Mouse (Mus musculus) neural tube, embryonic 11.5 days (tissue): ENCODE data around the gene Ash1l. TPM values are rescaled to one million over a fixed set of nuclear protein-coding genes. Genes with fewer than 3 reads are reported as not detected.

Source experiments
- ATAC-seq: fragments of 200-750 bp; cut with Nextera tagmentation; 2 replicates; pipeline ENCODE4 v1.8.0; 2017; ENCODE audit warnings: moderate number of reproducible peaks, mild to moderate bottlenecking, moderate TSS enrichment, moderate library complexity; ENCODE audit not compliant: insufficient read depth, low FRiP score, low TSS enrichment
- DNase-seq: peaks from one replicate; pipeline ENCODE4 v3.0.0-alpha.2; 2015; ENCODE audit warnings: low spot score
- H3K27ac ChIP-seq: fragments of 300-500 bp; sonication (generic); 2 replicates; pipeline ENCODE4 v1.5.1; 2014; ENCODE audit warnings: low read depth, mild to moderate bottlenecking, low read length
- H3K27me3 ChIP-seq: fragments of 300-500 bp; sonication (generic); 2 replicates; pipeline ENCODE4 v1.6.1; 2014; ENCODE audit warnings: mild to moderate bottlenecking, low read length, mixed read lengths; ENCODE audit not compliant: control insufficient read depth, insufficient read depth
- H3K36me3 ChIP-seq: fragments of 300-500 bp; sonication (generic); 2 replicates; pipeline ENCODE4 v1.6.1; 2014; ENCODE audit warnings: mild to moderate bottlenecking, low read length, moderate library complexity, mixed read lengths; ENCODE audit not compliant: control insufficient read depth, insufficient read depth
- H3K4me1 ChIP-seq: fragments of 300-500 bp; sonication (generic); 2 replicates; pipeline ENCODE4 v1.6.1; 2014; ENCODE audit warnings: low read length, mixed read lengths; ENCODE audit not compliant: control insufficient read depth, insufficient read depth
- H3K4me2 ChIP-seq: fragments of 300-500 bp; sonication (generic); 2 replicates; pipeline ENCODE4 v1.6.1; 2014; ENCODE audit warnings: low read depth, mild to moderate bottlenecking, moderate library complexity
- H3K4me3 ChIP-seq: fragments of 300-500 bp; sonication (generic); 2 replicates; pipeline ENCODE4 v1.5.1; 2014; ENCODE audit warnings: low read depth, low read length
- H3K9ac ChIP-seq: fragments of 300-500 bp; sonication (generic); 2 replicates; pipeline ENCODE4 v1.6.1; 2014; ENCODE audit warnings: mild to moderate bottlenecking, low read length
- H3K9me3 ChIP-seq: fragments of 300-500 bp; sonication (generic); 2 replicates; pipeline ENCODE4 v1.6.1; 2016; ENCODE audit warnings: low read length; ENCODE audit not compliant: control insufficient read depth
- WGBS: fragments of 180-500 bp; shearing (Covaris S2); extraction: QIAGEN DNeasy Blood & Tissue Kit; methylation state at CpG from one replicate; pipeline ENCODE4 v1.1.7; 2014; 5-methylcytosine and 5-hydroxymethylcytosine counted together
- polyA plus RNA-seq: library from polyadenylated mRNA; unstranded; fragments of >200 nt; fragmentation: Nextera tagmentation; extraction: Ambion mirVana; gene quantifications from 2 replicates; pipeline ENCODE4 v1.2.1, GENCODE M21; 2014

The Ash1l gene
- 12.3 and 13.8 TPM in 2 replicates for polyA plus RNA-seq

GRCm38 (mm10) chr3:88950576-88951326 is at the start of gene Ash1l, which contains the start of gene Dap3:
TSS of gene Ash1l (plus strand) at chr3:88950622.
TSS of gene Dap3 (minus strand) at chr3:88951181.
- under 1% methylated on average over 35 of the region's 64 CpGs for WGBS
- peak within 1 kb of the TSS; percentile 97 for H3K27ac ChIP-seq

DNA sequence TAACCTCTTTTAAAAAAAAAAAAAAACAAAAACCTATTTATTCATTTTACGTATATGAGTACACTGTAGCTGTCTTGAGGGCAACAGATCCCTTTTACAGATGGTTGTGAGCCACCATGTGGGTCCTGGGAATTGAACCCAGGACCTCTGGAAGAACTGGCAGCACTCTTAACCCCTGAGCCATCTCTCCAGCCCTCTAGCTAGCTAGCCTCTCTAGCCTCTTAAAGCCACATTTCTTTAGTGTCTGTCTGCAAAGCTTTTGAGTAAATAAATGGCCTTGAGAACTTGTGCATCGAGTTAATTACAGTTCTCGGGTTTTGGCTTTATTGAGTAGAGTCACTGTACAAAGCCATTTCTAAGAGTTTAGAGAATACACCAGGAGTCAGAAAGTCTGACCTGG is 45.6 kb upstream of the Ash1l start:
- Histone ChIP-seq H3K9me3 (no peaks in the 10 kb centered on the region), H3K4me2 (no peak overlapping the region), H3K36me3 (peaks cover 32% of the 10 kb centered on the region), H3K27me3 (no peaks in the 10 kb centered on the region), H3K9ac (no peak overlapping the region), H3K4me1 (no peaks in the 10 kb centered on the region), H3K4me3 (no peak overlapping the region), H3K27ac (0 out of 2 replicates have a peak overlapping the region, but pooled peaks have one; percentile 20)
- WGBS, result 89% methylated on average over 3 of the region's 3 CpGs
- no peak for ATAC-seq
- no peak for DNase-seq

More at GRCm38 (mm10) chr3:88950576-88951326, at the start of gene Ash1l, which contains the start of gene Dap3:
- no peaks in the 10 kb centered on the region for H3K27me3 ChIP-seq
- peak within 1 kb of the TSS; percentile 87 for H3K9ac ChIP-seq
- ATAC-seq, result peak; percentile 76
- H3K4me2 ChIP-seq, result peak within 1 kb of the TSS; percentile 67
- H3K9me3 ChIP-seq, result no peaks in the 10 kb centered on the region
- H3K36me3 ChIP-seq, result no peaks in the 10 kb centered on the region
- H3K4me3 ChIP-seq, result peak within 1 kb of the TSS; percentile 64
- peak; percentile 85 for DNase-seq
- peaks cover 8% of the 10 kb centered on the region for H3K4me1 ChIP-seq

GRCm38 (mm10) chr3:88905209-88905608 is 45.2 kb upstream of the Ash1l start:
- H3K27me3 ChIP-seq, result no peaks in the 10 kb centered on the region
- H3K9ac ChIP-seq, result no peak overlapping the region
- H3K36me3 ChIP-seq, result peaks cover 32% of the 10 kb centered on the region
- H3K4me3 ChIP-seq, result no peak overlapping the region
- WGBS, result 90% methylated on average over 6 of the region's 6 CpGs
- no peaks in the 10 kb centered on the region for H3K4me1 ChIP-seq
- no peak for ATAC-seq
- no peak overlapping the region for H3K27ac ChIP-seq
- H3K4me2 ChIP-seq, result no peak overlapping the region
- DNase-seq, result no peak
- H3K9me3 ChIP-seq, result no peaks in the 10 kb centered on the region

DNA sequence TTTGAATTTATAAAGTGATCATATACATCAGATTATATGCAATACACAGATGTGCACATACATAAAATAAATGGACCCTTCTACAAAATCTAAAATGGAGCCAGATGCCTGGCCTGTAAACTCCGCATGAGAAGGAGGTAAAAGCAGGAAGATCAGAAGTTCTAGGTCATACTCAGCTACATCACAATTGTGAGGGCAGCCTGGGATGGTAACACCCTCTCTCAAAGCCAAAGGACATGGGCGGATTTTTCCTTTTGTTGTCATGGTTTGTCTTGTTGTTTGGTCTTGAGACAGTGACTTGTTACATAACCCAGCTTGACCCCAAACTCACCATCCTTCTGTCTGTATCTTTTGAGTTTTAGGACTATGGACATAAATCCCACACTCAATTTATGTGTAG is 44.7 kb upstream of the Ash1l start:
- H3K9me3 ChIP-seq, result no peaks in the 10 kb centered on the region
- no peaks in the 10 kb centered on the region for H3K27me3 ChIP-seq
- H3K4me1 ChIP-seq, result no peaks in the 10 kb centered on the region
- H3K36me3 ChIP-seq, result peaks cover 36% of the 10 kb centered on the region
- no peak overlapping the region for H3K27ac ChIP-seq
- H3K9ac ChIP-seq, result no peak overlapping the region
- 88% methylated on average over 2 of the region's 2 CpGs for WGBS
- no peak for ATAC-seq
- no peak overlapping the region for H3K4me2 ChIP-seq
- DNase-seq, result no peak
- no peak overlapping the region for H3K4me3 ChIP-seq

DNA sequence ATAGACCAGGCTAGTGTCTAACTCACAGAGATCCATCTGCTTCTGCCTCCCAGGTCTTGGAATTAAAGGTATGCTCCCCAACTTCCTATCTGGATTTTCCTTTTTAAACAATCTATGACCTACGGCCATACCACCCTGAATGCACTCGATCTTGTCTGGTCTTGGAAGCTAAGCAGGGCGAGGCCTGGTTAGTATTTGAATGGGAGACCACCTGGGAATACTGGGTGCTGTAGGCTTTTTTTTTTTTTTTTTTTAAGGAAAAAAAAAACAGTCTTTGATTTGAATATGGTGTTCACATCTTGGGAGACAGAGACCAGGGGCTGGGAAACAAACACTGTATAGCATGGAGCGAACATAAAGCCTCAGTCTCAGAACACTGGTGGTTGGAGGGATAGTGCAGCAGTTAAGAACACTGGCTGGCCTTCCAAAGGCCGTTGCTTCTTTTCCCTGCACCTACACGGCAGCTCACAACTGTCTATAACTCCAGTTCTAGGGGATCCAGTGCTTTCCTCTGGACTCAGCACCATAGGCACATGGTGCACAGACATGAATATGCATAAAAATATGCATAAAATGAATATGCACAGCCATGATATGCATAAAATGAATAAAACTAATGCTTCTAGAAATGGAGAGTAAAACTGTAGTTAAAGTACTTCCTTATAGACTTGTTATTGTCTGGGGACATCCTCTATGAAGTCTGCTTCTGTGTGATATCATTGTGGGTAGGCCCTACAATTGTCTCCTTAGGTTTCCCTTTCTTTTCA is 43.8 kb upstream of the Ash1l start:
- H3K4me3 ChIP-seq, result no peak overlapping the region
- DNase-seq, result no peak
- H3K4me2 ChIP-seq, result no peak overlapping the region
- H3K9ac ChIP-seq, result no peak overlapping the region
- no peak overlapping the region for H3K27ac ChIP-seq
- no peaks in the 10 kb centered on the region for H3K27me3 ChIP-seq
- no peaks in the 10 kb centered on the region for H3K4me1 ChIP-seq
- no peaks in the 10 kb centered on the region for H3K9me3 ChIP-seq
- peaks cover 38% of the 10 kb centered on the region for H3K36me3 ChIP-seq
- ATAC-seq, result no peak
- WGBS, result 88% methylated on average over 6 of the region's 6 CpGs

DNA sequence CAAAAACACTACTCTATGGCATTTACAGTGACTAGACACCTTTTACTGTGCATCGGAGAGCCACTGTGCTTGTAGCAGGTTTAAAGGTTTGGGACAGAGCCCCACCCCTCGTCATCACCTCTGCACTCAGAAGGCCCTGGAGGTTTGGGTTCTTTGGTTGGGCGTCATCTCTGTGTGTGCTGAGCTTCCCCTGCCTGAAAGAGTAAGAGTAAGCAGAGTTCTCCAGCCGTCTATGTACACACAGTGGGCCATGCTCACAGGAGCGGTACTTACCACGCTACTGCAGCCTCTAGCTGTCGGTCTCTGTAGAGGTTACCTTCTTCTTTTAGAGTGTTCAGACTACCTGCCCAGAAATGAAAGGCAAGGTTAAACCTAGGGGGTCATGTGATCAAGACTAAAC is 37.8 kb upstream of the Ash1l start:
- H3K9me3 ChIP-seq, result no peaks in the 10 kb centered on the region
- no peak overlapping the region for H3K9ac ChIP-seq
- no peaks in the 10 kb centered on the region for H3K27me3 ChIP-seq
- peaks cover 25% of the 10 kb centered on the region for H3K36me3 ChIP-seq
- no peak overlapping the region for H3K27ac ChIP-seq
- 89% methylated on average over 7 of the region's 7 CpGs for WGBS
- DNase-seq, result no peak
- H3K4me1 ChIP-seq, result no peaks in the 10 kb centered on the region; the same call in 1 of the 2 replicates
- H3K4me2 ChIP-seq, result 0 out of 2 replicates have a peak overlapping the region, but pooled peaks have one; percentile 83
- ATAC-seq, result no peak
- H3K4me3 ChIP-seq, result no peak overlapping the region

GRCm38 (mm10) chr3:88913511-88914383 is 36.7 kb upstream of the Ash1l start, which contains the start of gene Msto1:
TSS of gene Msto1 (minus strand) at chr3:88913999.
- WGBS, result under 1% methylated on average over 62 of the region's 62 CpGs

GRCm38 (mm10) chr3:88914384-88914810 is 36.0 kb upstream of the Ash1l start:
- peaks cover 14% of the 10 kb centered on the region for H3K36me3 ChIP-seq
- H3K4me1 ChIP-seq, result no peaks in the 10 kb centered on the region; the same call in 1 of the 2 replicates
- H3K9me3 ChIP-seq, result no peaks in the 10 kb centered on the region
- no peaks in the 10 kb centered on the region for H3K27me3 ChIP-seq
- peak overlapping the region; percentile 64 for H3K27ac ChIP-seq
- WGBS, result 34% methylated on average over 8 of the region's 8 CpGs
- H3K4me2 ChIP-seq, result peak overlapping the region; percentile 83
- H3K9ac ChIP-seq, result peak overlapping the region; percentile 71
- H3K4me3 ChIP-seq, result peak overlapping the region; percentile 75
- ATAC-seq (no peak), DNase-seq (no peak)

More at GRCm38 (mm10) chr3:88913511-88914383, 36.7 kb upstream of the Ash1l start, which contains the start of gene Msto1:
- H3K9me3 ChIP-seq, result no peaks in the 10 kb centered on the region
- ATAC-seq (peak; percentile 97), DNase-seq (peak; percentile 93)
- H3K36me3 ChIP-seq, result peaks cover 17% of the 10 kb centered on the region
- peak within 1 kb of the TSS; percentile 75 for H3K4me3 ChIP-seq
- H3K27ac ChIP-seq, result peak within 1 kb of the TSS; percentile 64
- no peaks in the 10 kb centered on the region; the same call in 1 of the 2 replicates for H3K4me1 ChIP-seq
- H3K4me2 ChIP-seq, result peak within 1 kb of the TSS; percentile 83
- H3K9ac ChIP-seq, result peak within 1 kb of the TSS; percentile 71
- no peaks in the 10 kb centered on the region for H3K27me3 ChIP-seq
